Mouse (Mus musculus) CH12.LX (cell line): ENCODE results near the gene Gm37240. TPM values are rescaled to one million over a fixed set of nuclear protein-coding genes. Genes with fewer than 3 reads are reported as not detected.

Experiments used
- DNase-seq: peaks from one replicate; pipeline ENCODE4 v3.0.0-alpha.2; 2013; ENCODE audit errors: extremely low read depth
- H3K27ac ChIP-seq: 2 replicates; pipeline ENCODE4 v1.5.1; 2012; ENCODE audit warnings: low read depth, mild to moderate bottlenecking, control low read depth, moderate library complexity; ENCODE audit not compliant: insufficient read depth
- H3K27me3 ChIP-seq: replicated peaks from 2 replicates; pipeline ENCODE3; 2012; ENCODE audit warnings: inconsistent platforms
- H3K36me3 ChIP-seq, 2 experiments: replicated peaks in 1 of 2; 2 replicates each; pipeline versions ENCODE3 to v1.6.1; 2012; ENCODE audit warnings: inconsistent platforms in 1 of 2, low read length in 1 of 2, mild to moderate bottlenecking in 1 of 2, mixed read lengths in 1 of 2, moderate library complexity in 1 of 2; ENCODE audit not compliant: control insufficient read depth in 1 of 2, insufficient read depth in 1 of 2
- H3K4me1 ChIP-seq, 2 experiments: 2 replicates each; pipeline ENCODE4 v1.6.1; 2012; ENCODE audit warnings: inconsistent platforms in 1 of 2, moderate library complexity in 1 of 2; ENCODE audit not compliant: insufficient read depth in 2 of 2, control insufficient read depth in 1 of 2
- H3K4me2 ChIP-seq: 2 replicates; pipeline ENCODE4 v1.6.1; 2012; ENCODE audit warnings: low read depth, mild to moderate bottlenecking, control low read depth; ENCODE audit not compliant: poor library complexity, insufficient read depth, severe bottlenecking
- H3K4me3 ChIP-seq, 3 experiments: fragments of 150-350 bp in 1 of 3; sonication (generic) in 1 of 3; replicated peaks in 1 of 3; 2 replicates each; pipeline versions ENCODE3 to v1.5.1; 2011 to 2012; ENCODE audit warnings: low read depth in 2 of 3, low read length in 2 of 3, mild to moderate bottlenecking in 2 of 3, moderate library complexity in 2 of 3, control low read depth in 1 of 3, improper control_type of control experiment in 1 of 3, inconsistent platforms in 1 of 3, mixed read lengths in 1 of 3; ENCODE audit not compliant: poor library complexity in 1 of 3
- H3K79me2 ChIP-seq: replicated peaks from 2 replicates; pipeline ENCODE4 v1.6.1; 2012; ENCODE audit warnings: mild to moderate bottlenecking, moderate library complexity; ENCODE audit not compliant: control insufficient read depth, poor library complexity, insufficient read depth, severe bottlenecking; ENCODE audit errors: extremely low read depth
- H3K9ac ChIP-seq: 2 replicates; pipeline ENCODE4 v1.6.1; 2012; ENCODE audit warnings: low read depth, mild to moderate bottlenecking, control low read depth, moderate library complexity; ENCODE audit not compliant: insufficient read depth
- H3K9me3 ChIP-seq: replicated peaks from 2 replicates; pipeline ENCODE3; 2012; ENCODE audit warnings: low read length, inconsistent platforms, mixed read lengths
- BHLHE40 ChIP-seq: IDR thresholded peaks from 2 replicates; pipeline ENCODE4 v1.6.1; 2011; ENCODE audit warnings: mild to moderate bottlenecking, low read depth, low read length, improper control_type of control experiment
- CHD2 ChIP-seq: IDR thresholded peaks from 2 replicates; pipeline ENCODE4 v1.6.1; 2011; ENCODE audit warnings: low read length, improper control_type of control experiment
- CTCF ChIP-seq, 2 experiments: IDR thresholded peaks in 1 of 2; conservative IDR thresholded peaks in 1 of 2; 2 replicates each; pipeline ENCODE4 v1.5.1; 2011 to 2012; ENCODE audit warnings: low read depth in 2 of 2, low read length in 2 of 2, improper control_type of control experiment in 1 of 2, inconsistent platforms in 1 of 2, mild to moderate bottlenecking in 1 of 2, moderate library complexity in 1 of 2
- E2F4 ChIP-seq: IDR thresholded peaks from 2 replicates; pipeline ENCODE4 v1.6.1; 2011; ENCODE audit warnings: low read depth, low read length, improper control_type of control experiment; ENCODE audit not compliant: insufficient replicate concordance
- ELF1 ChIP-seq: IDR thresholded peaks from 2 replicates; pipeline ENCODE4 v1.6.1; 2014; ENCODE audit warnings: low read depth, mild to moderate bottlenecking, inconsistent platforms, low read length, improper control_type of control experiment
- EP300 ChIP-seq: IDR thresholded peaks from 2 replicates; pipeline ENCODE4 v1.6.1; 2011; ENCODE audit warnings: low read length, improper control_type of control experiment
- ETS1 ChIP-seq: conservative IDR thresholded peaks from 2 replicates; pipeline ENCODE4 v1.6.1; 2012; ENCODE audit warnings: low read depth, mild to moderate bottlenecking, inconsistent platforms, low read length, improper control_type of control experiment, moderate library complexity
- GABPA ChIP-seq: IDR thresholded peaks from 2 replicates; pipeline ENCODE4 v1.6.1; 2012; ENCODE audit warnings: low read depth, low read length, improper control_type of control experiment, inconsistent platforms; ENCODE audit not compliant: insufficient replicate concordance
- HCFC1 ChIP-seq: IDR thresholded peaks from 2 replicates; pipeline ENCODE4 v1.6.1; 2012; ENCODE audit warnings: low read depth, mild to moderate bottlenecking, inconsistent platforms, low read length, improper control_type of control experiment
- JUND ChIP-seq: conservative IDR thresholded peaks from 2 replicates; pipeline ENCODE4 v1.6.1; 2011; ENCODE audit warnings: low read depth, low read length, improper control_type of control experiment
- KAT2A ChIP-seq: IDR thresholded peaks from 2 replicates; pipeline ENCODE4 v1.6.1; 2012; ENCODE audit warnings: low read length, improper control_type of control experiment, inconsistent platforms; ENCODE audit not compliant: insufficient replicate concordance
- MAFK ChIP-seq: IDR thresholded peaks from 2 replicates; pipeline ENCODE4 v1.6.1; 2011; ENCODE audit warnings: low read length, improper control_type of control experiment; ENCODE audit not compliant: insufficient replicate concordance
- MAZ ChIP-seq: IDR thresholded peaks from 2 replicates; pipeline ENCODE4 v1.6.1; 2012; ENCODE audit warnings: low read depth, mild to moderate bottlenecking, inconsistent platforms, low read length, improper control_type of control experiment, moderate library complexity
- MEF2A ChIP-seq: IDR thresholded peaks from 2 replicates; pipeline ENCODE4 v1.6.1; 2014; ENCODE audit warnings: low read depth, mild to moderate bottlenecking, inconsistent platforms, low read length, improper control_type of control experiment, borderline replicate concordance
- MXI1 ChIP-seq: IDR thresholded peaks from 2 replicates; pipeline ENCODE4 v1.6.1; 2011; ENCODE audit warnings: mild to moderate bottlenecking, low read depth, low read length, improper control_type of control experiment
- POLR2A ChIP-seq: IDR thresholded peaks from 2 replicates; pipeline ENCODE4 v1.6.1; 2011; ENCODE audit warnings: low read depth, mild to moderate bottlenecking, improper control_type of control experiment, low read length
- POLR2AphosphoS2 ChIP-seq: IDR thresholded peaks from 2 replicates; pipeline ENCODE4 v1.6.1; 2011; ENCODE audit warnings: low read depth, low read length, improper control_type of control experiment
- RCOR1 ChIP-seq: conservative IDR thresholded peaks from 2 replicates; pipeline ENCODE4 v1.6.1; 2012; ENCODE audit warnings: low read depth, mild to moderate bottlenecking, inconsistent platforms, low read length, improper control_type of control experiment
- SIN3A ChIP-seq: IDR thresholded peaks from 2 replicates; pipeline ENCODE4 v1.6.1; 2012; ENCODE audit warnings: low read length, improper control_type of control experiment, inconsistent platforms
- TBP ChIP-seq: conservative IDR thresholded peaks from 2 replicates; pipeline ENCODE4 v1.6.1; 2011; ENCODE audit warnings: low read depth, low read length, improper control_type of control experiment
- UBTF ChIP-seq: IDR thresholded peaks from 2 replicates; pipeline ENCODE4 v1.6.1; 2012; ENCODE audit warnings: low read depth, mild to moderate bottlenecking, inconsistent platforms, low read length, improper control_type of control experiment, moderate library complexity
- USF2 ChIP-seq: conservative IDR thresholded peaks from 2 replicates; pipeline ENCODE4 v1.6.1; 2011; ENCODE audit warnings: low read depth, low read length, improper control_type of control experiment
- ZC3H11A ChIP-seq: IDR thresholded peaks from 2 replicates; pipeline ENCODE4 v1.6.1; 2012; ENCODE audit warnings: low read depth, mild to moderate bottlenecking, inconsistent platforms, low read length, improper control_type of control experiment
- ZKSCAN1 ChIP-seq: IDR thresholded peaks from 2 replicates; pipeline ENCODE4 v1.6.1; 2012; ENCODE audit warnings: low read depth, inconsistent platforms, low read length, improper control_type of control experiment, borderline replicate concordance
- ZMIZ1 ChIP-seq: IDR thresholded peaks from 2 replicates; pipeline ENCODE4 v1.6.1; 2012; ENCODE audit warnings: low read depth, mild to moderate bottlenecking, inconsistent platforms, low read length, improper control_type of control experiment
- ZNF384 ChIP-seq: IDR thresholded peaks from 2 replicates; pipeline ENCODE4 v1.6.1; 2012; ENCODE audit warnings: low read depth, low read length, improper control_type of control experiment, inconsistent platforms
- dilution Hi-C: fragments of 300-500 bp; cut with MboI; formaldehyde crosslinking; loops from 2 replicates; pipeline ENCODE4 v1.14.3; 2020; ENCODE audit warnings: low sequenced_read_pairs; ENCODE audit not compliant: extremely low pct_unique_long_range_greater_than_20kb, extremely low pct_ligation_motif_present
- in situ Hi-C: fragments of 300-500 bp; cut with MboI; formaldehyde crosslinking; loops from 3 replicates; pipeline ENCODE4 v1.14.3; 2019; ENCODE audit warnings: low sequenced_read_pairs, low pct_ligation_motif_present, low pct_unique_long_range_greater_than_20kb, mixed read lengths
- polyA plus RNA-seq: library from polyadenylated mRNA; unstranded; fragments of >175 nt; gene quantifications from 2 replicates; pipeline ENCODE4 v1.2.1, GENCODE M21; 2012; ENCODE audit warnings: low read depth; ENCODE audit not compliant: insufficient read length
- total RNA-seq, 2 experiments: library from RNA; depleted of rRNA; stranded (reverse); fragments of 300-350 nt in 1 of 2; fragments of >200 nt in 1 of 2; gene quantifications; 2 replicates each; pipeline ENCODE4 v1.2.3; 2012 to 2014

Gm37240 gene
- total and polyA plus RNA-seq, 3 experiments, result 0.08 to 0.19 (median 0.14) TPM

DNA sequence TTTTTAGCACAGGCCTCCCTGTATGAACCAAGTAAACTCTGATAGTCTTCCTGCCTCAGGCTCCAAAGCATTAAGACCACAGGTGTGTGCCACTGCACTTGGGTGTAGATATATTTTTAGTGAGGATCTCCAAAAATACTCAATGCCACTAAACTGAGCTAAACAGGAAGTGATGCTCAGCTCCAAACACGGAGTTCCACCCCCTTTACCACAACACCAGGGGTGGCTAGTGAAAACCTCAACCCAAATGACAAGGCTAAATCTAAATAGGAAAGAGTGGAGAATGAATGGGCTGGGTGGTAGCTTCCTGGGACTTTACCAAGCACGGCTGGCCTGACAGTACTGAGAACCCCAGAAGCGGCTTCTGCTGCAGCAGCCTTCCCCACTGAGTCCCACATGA lies 194.3 kb downstream of the Gm37240 start:
- TF ChIP-seq MAZ (no peak), GABPA (no peak), ZC3H11A (no peak), E2F4 (no peak), ZMIZ1 (no peak), MAFK (no peak), MXI1 (no peak), ELF1 (0 out of 2 replicates have a peak, but pooled peaks have one; percentile 13), ZKSCAN1 (no peak), TBP (no peak), EP300 (no peak), ZNF384 (no peak), CHD2 (no peak), UBTF (no peak), POLR2AphosphoS2 (no peak), USF2 (no peak), RCOR1 (no peak), SIN3A (no peak), KAT2A (no peak), JUND (no peak), HCFC1 (no peak), CTCF (conservative IDR thresholded peaks at IDR 0.05 in 1 of 2, IDR thresholded peaks at IDR 0.05 in 1 of 2; ENCODE audit: low read depth in 2 of 2, low read length in 2 of 2) (no peak), MEF2A (peak; percentile 66; the same call in 1 of the 2 replicates), BHLHE40 (no peak), ETS1 (peak; percentile 19; the same call in 1 of the 2 replicates), POLR2A (no peak)
- peaks cover 0 to 16% of the 10 kb centered on the region in 2 experiments; a peak in 2 of 4 replicates for H3K4me1 ChIP-seq
- no peaks in the 10 kb centered on the region for H3K79me2 ChIP-seq
- DNase-seq, result peak; percentile 66
- dilution Hi-C loops, result no loop called here
- H3K4me3 ChIP-seq, result no peak overlapping the region
- H3K9ac ChIP-seq, result no peak overlapping the region
- no peaks in the 10 kb centered on the region for H3K27me3 ChIP-seq
- peak overlapping the region; percentile 11; the same call in 1 of the 2 replicates for H3K4me2 ChIP-seq
- no peaks in the 10 kb centered on the region for H3K9me3 ChIP-seq
- no peaks in the 10 kb centered on the region for H3K36me3 ChIP-seq
- in situ Hi-C loops, result no loop called here
- no peak overlapping the region for H3K27ac ChIP-seq
